Mouse (Mus musculus) stomach, postnatal 0 days (tissue): ENCODE measurements around the gene Ttc17.

Experiments used
- CTCF ChIP-seq: IDR thresholded peaks from 2 replicates; pipeline ENCODE4 v1.5.1; 2016; ENCODE audit warnings: antibody characterized with exemption, low read depth, mild to moderate bottlenecking, moderate library complexity
- EP300 ChIP-seq: optimal IDR thresholded peaks from 2 replicates; pipeline ENCODE3; 2016; ENCODE audit warnings: antibody characterized with exemption

DNA sequence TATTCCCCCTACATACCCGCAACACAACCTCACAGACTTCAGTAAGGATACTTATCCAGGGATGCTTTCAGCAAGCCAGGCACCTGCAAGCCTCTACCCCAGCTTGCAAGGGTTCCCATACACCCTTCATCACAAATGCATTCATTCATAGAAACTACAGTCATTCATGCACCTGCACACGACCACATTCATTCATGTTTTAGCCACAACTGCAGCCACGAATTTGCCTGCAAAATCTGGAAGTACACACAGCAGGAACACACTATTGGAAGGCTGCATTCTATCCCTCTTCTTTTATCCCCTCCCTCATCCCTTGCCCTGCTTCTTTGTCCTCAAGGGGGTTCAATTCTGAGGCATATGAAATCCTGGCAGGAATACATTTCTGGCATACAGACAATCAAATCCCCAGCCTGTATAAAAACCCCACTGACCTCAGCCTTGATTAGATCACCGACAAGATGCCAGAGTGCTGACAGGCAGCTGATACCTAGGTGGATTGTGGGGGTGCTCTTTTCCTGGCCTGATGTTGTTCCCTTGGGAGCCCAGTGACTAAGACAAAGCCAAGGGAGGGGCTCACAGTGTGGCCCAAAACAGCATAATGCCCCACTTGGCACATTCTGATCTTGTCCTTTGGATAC, 139.2 kb downstream of the Ttc17 start:
- TF ChIP-seq CTCF (no peak), EP300 (no peak)
